Mouse (Mus musculus): ENCODE data around the gene Gm17268.

DNA sequence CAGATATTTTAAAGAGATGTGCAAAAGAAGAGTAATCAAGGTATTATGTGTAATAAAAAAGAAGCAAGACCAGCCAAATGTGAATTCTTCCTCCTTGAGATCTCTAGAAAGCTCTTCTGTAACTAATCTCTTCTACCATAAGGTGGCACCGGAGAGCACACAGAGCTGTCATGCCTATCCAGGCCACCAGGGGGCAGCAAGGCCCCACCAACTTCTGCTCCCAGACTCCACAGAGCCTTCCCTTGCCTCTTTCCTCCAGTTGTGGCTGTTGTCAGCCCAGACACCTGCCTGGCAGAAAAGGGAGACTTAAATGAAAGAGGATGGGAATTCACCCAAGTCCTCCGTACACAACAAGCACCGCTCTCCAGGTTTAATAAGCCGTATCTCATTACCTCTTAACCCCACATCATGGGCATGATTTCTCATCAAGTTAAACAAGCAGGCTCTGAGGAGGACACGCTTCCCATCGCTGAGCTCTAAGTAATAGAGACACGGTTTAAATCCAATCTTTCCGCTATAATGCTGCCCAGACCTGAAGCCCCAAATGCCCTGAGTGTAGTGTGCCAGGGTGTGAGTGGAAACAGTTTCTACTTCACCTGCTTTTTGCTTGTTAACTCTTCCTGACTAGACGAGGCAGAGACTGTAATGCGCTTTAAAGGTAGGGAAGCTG is 42.1 kb downstream of the Gm17268 start:
- TF ChIP-seq POLR2A (IDR thresholded peaks at IDR 0.05; ENCODE audit: low read depth, low read length) (no peak), CTCF (conservative IDR thresholded peaks at IDR 0.05; ENCODE audit: insufficient read depth, insufficient read length, low read depth, low read length) (peak; percentile 100)
